Comparison of ENCODE assay signal across 10 mouse cellular contexts in genomic region chr5:114591151-114591561, GRCm38 (mm10). TPM values are rescaled to one million over a fixed set of nuclear protein-coding genes. Genes with fewer than 3 reads are reported as not detected.
DNase-seq lines count a peak whose midpoint lies in the region; ATAC-seq and TF ChIP-seq lines count a peak whose summit lies in the region.
"Had no signal": no experiment of that assay in that cellular context is flagged by ENCODE, and none has a peak within 500 bp of the region (broad histone marks: within the 10 kb centered on the region; RNA-seq: fewer than 3 reads in every experiment).

No protein-coding gene starts in this region.

- 0 out of 2 replicates have a peak overlapping the region, but pooled peaks have one; percentile 14 for H3K4me2 ChIP-seq in lung, postnatal 0 days (replicated peaks; ENCODE audit: low read depth, low read length)
- H3K4me2 ChIP-seq in hindbrain, embryonic 13.5 days: no peak overlapping the region
- H3K4me2 ChIP-seq in midbrain, embryonic 14.5 days (ENCODE audit: low read length): no peak overlapping the region; the same call in 1 of the 2 replicates

- TF ChIP-seq CTCF in lung, postnatal 0 days (IDR thresholded peaks at IDR 0.05): no peak
- TF ChIP-seq CTCF in thymus, adult 2 months (IDR thresholded peaks at IDR 0.05; ENCODE audit: borderline replicate concordance, control insufficient read depth, extremely low read depth, insufficient read depth, low read length, poor library complexity): no peak

- peak; percentile 61 for TF ChIP-seq EP300 in lung, postnatal 0 days (IDR thresholded peaks at IDR 0.05)

- 10% methylated on average over 15 of the region's 15 CpGs for WGBS in lung, postnatal 0 days
- WGBS in hindbrain, embryonic 13.5 days: 25% methylated on average over 15 of the region's 15 CpGs
- WGBS in midbrain, embryonic 14.5 days: 5% methylated on average over 15 of the region's 15 CpGs
- 92% methylated on average over 15 of the region's 15 CpGs for WGBS in thymus, adult 2 months

- H3K9ac ChIP-seq in lung, postnatal 0 days (replicated peaks; ENCODE audit: low read depth): no peak overlapping the region
- H3K9ac ChIP-seq in hindbrain, embryonic 13.5 days: peak overlapping the region; percentile 25
- 0 out of 2 replicates have a peak overlapping the region, but pooled peaks have one; percentile 27 for H3K9ac ChIP-seq in midbrain, embryonic 14.5 days (replicated peaks; ENCODE audit: low read length)

- no peaks in the 10 kb centered on the region for H3K9me3 ChIP-seq in lung, postnatal 0 days (ENCODE audit: low read length)
- no peaks in the 10 kb centered on the region for H3K9me3 ChIP-seq in hindbrain, embryonic 13.5 days
- H3K9me3 ChIP-seq in midbrain, embryonic 14.5 days (ENCODE audit: control insufficient read depth, low read length): no peaks in the 10 kb centered on the region

- no peaks in the 10 kb centered on the region for H3K36me3 ChIP-seq in lung, postnatal 0 days (ENCODE audit: insufficient read depth, low read length)
- peaks cover 15% of the 10 kb centered on the region for H3K36me3 ChIP-seq in hindbrain, embryonic 13.5 days
- peaks cover 14% of the 10 kb centered on the region; the same call in 1 of the 2 replicates for H3K36me3 ChIP-seq in midbrain, embryonic 14.5 days (ENCODE audit: control insufficient read depth, insufficient read depth, low read length)
- H3K36me3 ChIP-seq in thymus, adult 2 months (ENCODE audit: control insufficient read depth, insufficient read depth, low read length): no peaks in the 10 kb centered on the region

- DNase-seq in adrenal gland, adult (ENCODE audit: inconsistent age in 2 of 2, low spot score in 1 of 2): peak; percentile 76 to 91
- DNase-seq in adrenal gland, adult 18-20 months (ENCODE audit: low spot score in 2 of 2): no peak
- no peak for DNase-seq in lung, postnatal 0 days (ENCODE audit: low spot score)
- DNase-seq in lung, postnatal 25 days (ENCODE audit: low spot score): no peak
- DNase-seq in midbrain, embryonic 14.5 days: peak; percentile 57
- DNase-seq in thymus, adult 2 months: no peak
- no peak for DNase-seq in thymus, postnatal 36 days
- DNase-seq: embryo, embryonic 11 days had no signal

- H3K4me3 ChIP-seq in lung, postnatal 0 days (ENCODE audit: low read depth, low read length): no peak overlapping the region
- no peak overlapping the region for H3K4me3 ChIP-seq in hindbrain, embryonic 13.5 days
- no peak overlapping the region for H3K4me3 ChIP-seq in midbrain, embryonic 14.5 days (replicated peaks; ENCODE audit: low read depth, low read length)
- no peak overlapping the region for H3K4me3 ChIP-seq in thymus, adult 2 months (ENCODE audit: control insufficient read depth, insufficient read depth, low read length)
- H3K4me3 ChIP-seq: layer of hippocampus, adult 2 months had no signal

- H3K27me3 ChIP-seq in lung, postnatal 0 days (replicated peaks; ENCODE audit: insufficient read depth, low read length): no peaks in the 10 kb centered on the region
- 0 out of 2 replicates have a peak, but pooled peaks cover 4% of the 10 kb centered on the region for H3K27me3 ChIP-seq in hindbrain, embryonic 13.5 days
- H3K27me3 ChIP-seq in midbrain, embryonic 14.5 days (ENCODE audit: control insufficient read depth, insufficient read depth, low read length): no peaks in the 10 kb centered on the region
- no peaks in the 10 kb centered on the region for H3K27me3 ChIP-seq in thymus, adult 2 months (ENCODE audit: control insufficient read depth, insufficient read depth, low read length)

- H3K4me1 ChIP-seq in lung, postnatal 0 days (ENCODE audit: insufficient read depth, low read depth, low read length): peaks cover 42% of the 10 kb centered on the region
- peaks cover 79% of the 10 kb centered on the region for H3K4me1 ChIP-seq in hindbrain, embryonic 13.5 days (replicated peaks)
- H3K4me1 ChIP-seq in midbrain, embryonic 14.5 days (ENCODE audit: control insufficient read depth, insufficient read depth, low read length): peaks cover 72% of the 10 kb centered on the region
- H3K4me1 ChIP-seq in thymus, adult 2 months (replicated peaks; ENCODE audit: control insufficient read depth, insufficient read depth, low read length): peaks cover 64% of the 10 kb centered on the region

- TF ChIP-seq POLR2A in thymus, adult 2 months (IDR thresholded peaks at IDR 0.05; ENCODE audit: control insufficient read depth, extremely low read depth, insufficient read depth, low read length, poor library complexity): no peak

- ATAC-seq in lung, postnatal 0 days: peak; percentile 3; the same call in 1 of the 2 replicates
- ATAC-seq in hindbrain, embryonic 13.5 days (ENCODE audit: low FRiP score): no peak
- ATAC-seq in midbrain, embryonic 14.5 days (ENCODE audit: low FRiP score, low TSS enrichment): no peak

- H3K27ac ChIP-seq in lung, postnatal 0 days (ENCODE audit: low read length): peak overlapping the region; percentile 4; the same call in 1 of the 2 replicates
- peak overlapping the region; percentile 69 for H3K27ac ChIP-seq in hindbrain, embryonic 13.5 days
- peak overlapping the region; percentile 72 for H3K27ac ChIP-seq in midbrain, embryonic 14.5 days (replicated peaks; ENCODE audit: low read depth, low read length)
- no peak overlapping the region for H3K27ac ChIP-seq in thymus, adult 2 months (ENCODE audit: control insufficient read depth, insufficient read depth, low read length)
- H3K27ac ChIP-seq: layer of hippocampus, adult 2 months had no signal

RNA-seq across cellular contexts. Expression of gene Fam222a, which starts 23.3 kb away (rescaled TPM):
- 10 to 100 TPM; 62.7 to 76.0 TPM for total RNA-seq in adrenal gland, adult 18-20 months (2021)
- 1.9 and 2.3 TPM in 2 replicates for polyA plus RNA-seq in lung, postnatal 0 days (2015; fragmentation: Nextera tagmentation; extraction: Ambion mirVana)
- polyA plus RNA-seq in hindbrain, embryonic 13.5 days (2015; fragmentation: Nextera tagmentation; extraction: Ambion mirVana): 5.8 and 6.4 TPM in 2 replicates
- polyA plus RNA-seq in midbrain, embryonic 14.5 days (2014; fragmentation: Nextera tagmentation; extraction: Ambion mirVana): 5.7 and 7.0 TPM in 2 replicates
- 15.3 and 18.4 TPM in 2 replicates for polyA plus RNA-seq in thymus, adult 2 months (2012; rRNA removed)

Comparison
In these comparisons a context has a peak if more than half of its experiments do, and no peak if none do; other contexts are left out.
1. DNase-seq: peak in adrenal gland, adult (2 of 2) and midbrain, embryonic 14.5 days (single experiment); none in adrenal gland, adult 18-20 months (0 of 2), lung, postnatal 0 days (single experiment), lung, postnatal 25 days (single experiment), thymus, adult 2 months (single experiment) and thymus, postnatal 36 days (0 of 2).